Mouse (Mus musculus) testis, adult 2 months (tissue): ENCODE data around the gene Usp4.

Source experiments
- CTCF ChIP-seq: fragments of 200-500 bp; IDR thresholded peaks from 2 replicates; pipeline ENCODE4 v1.5.1; 2012; ENCODE audit warnings: low read depth, mild to moderate bottlenecking, inconsistent platforms, low read length, moderate library complexity; ENCODE audit not compliant: control insufficient read depth, insufficient read depth, insufficient replicate concordance
- POLR2A ChIP-seq: fragments of 200-500 bp; IDR thresholded peaks from 2 replicates; pipeline ENCODE4 v1.6.1; 2012; ENCODE audit warnings: low read depth, mild to moderate bottlenecking, inconsistent platforms, low read length, moderate library complexity; ENCODE audit not compliant: control insufficient read depth

GRCm38 (mm10) chr9:108337848-108338550 lies 9.7 kb upstream of the Usp4 start:
- no peak for TF ChIP-seq CTCF
- TF ChIP-seq POLR2A = no peak
